In genomic region chr9:16079292-16079691, GRCm38 (mm10) we compare ENCODE assay signal across 22 mouse cellular contexts.
A peak's percentile ranks its signal among the peaks of the same experiment; 100 is the strongest.
DNase-seq lines count a peak whose midpoint lies in the region; ATAC-seq lines count a peak whose summit lies in the region.
"Had no signal": no experiment of that assay in that cellular context is flagged by ENCODE, and none has a peak within 500 bp of the region (broad histone marks: within the 10 kb centered on the region; RNA-seq: fewer than 3 reads in every experiment).

No protein-coding gene starts in this region.

- H3K27ac ChIP-seq in hindbrain, embryonic 12.5 days, result peak overlapping the region; percentile 55
- no peak overlapping the region for H3K27ac ChIP-seq in hindbrain, embryonic 13.5 days
- no peak overlapping the region; the same call in 1 of the 2 replicates for H3K27ac ChIP-seq in midbrain, embryonic 11.5 days (ENCODE audit: low read depth, low read length)
- H3K27ac ChIP-seq in midbrain, embryonic 10.5 days (replicated peaks), result no peak overlapping the region
- H3K27ac ChIP-seq in neural tube, embryonic 13.5 days (replicated peaks), result peak overlapping the region; percentile 42; the same call in 1 of the 2 replicates
- H3K27ac ChIP-seq: embryonic facial prominence, embryonic 13.5 days; forebrain, embryonic 12.5 days; gastrocnemius, adult 2 months; heart, embryonic 13.5 days had no signal

- H3K4me1 ChIP-seq in hindbrain, embryonic 12.5 days, result peaks cover 7% of the 10 kb centered on the region
- peaks cover 17% of the 10 kb centered on the region for H3K4me1 ChIP-seq in hindbrain, embryonic 13.5 days (replicated peaks)
- H3K4me1 ChIP-seq in midbrain, embryonic 11.5 days (ENCODE audit: control insufficient read depth, insufficient read depth, low read length), result peaks cover 9% of the 10 kb centered on the region
- H3K4me1 ChIP-seq in midbrain, embryonic 10.5 days, result peaks cover 22% of the 10 kb centered on the region
- H3K4me1 ChIP-seq in neural tube, embryonic 13.5 days (replicated peaks), result peaks cover 23% of the 10 kb centered on the region
- H3K4me1 ChIP-seq: embryonic facial prominence, embryonic 13.5 days had no signal

- H3K4me2 ChIP-seq in hindbrain, embryonic 12.5 days (replicated peaks), result no peak overlapping the region
- no peak overlapping the region for H3K4me2 ChIP-seq in hindbrain, embryonic 13.5 days
- H3K4me2 ChIP-seq in midbrain, embryonic 11.5 days, result no peak overlapping the region
- H3K4me2 ChIP-seq in neural tube, embryonic 13.5 days, result no peak overlapping the region
- H3K4me2 ChIP-seq: embryonic facial prominence, embryonic 13.5 days; forebrain, embryonic 12.5 days; heart, embryonic 13.5 days had no signal

- H3K9ac ChIP-seq in hindbrain, embryonic 12.5 days, result no peak overlapping the region
- no peak overlapping the region for H3K9ac ChIP-seq in hindbrain, embryonic 13.5 days
- no peak overlapping the region for H3K9ac ChIP-seq in midbrain, embryonic 11.5 days (ENCODE audit: low read length)
- H3K9ac ChIP-seq in neural tube, embryonic 13.5 days, result no peak overlapping the region
- H3K9ac ChIP-seq: embryonic facial prominence, embryonic 13.5 days; forebrain, embryonic 12.5 days; heart, embryonic 13.5 days had no signal

- H3K36me3 ChIP-seq in hindbrain, embryonic 12.5 days, result no peaks in the 10 kb centered on the region
- H3K36me3 ChIP-seq in hindbrain, embryonic 13.5 days, result no peaks in the 10 kb centered on the region
- H3K36me3 ChIP-seq in midbrain, embryonic 11.5 days (ENCODE audit: control insufficient read depth, insufficient read depth, low read length), result no peaks in the 10 kb centered on the region
- no peaks in the 10 kb centered on the region for H3K36me3 ChIP-seq in midbrain, embryonic 10.5 days
- no peaks in the 10 kb centered on the region for H3K36me3 ChIP-seq in neural tube, embryonic 13.5 days
- H3K36me3 ChIP-seq: embryonic facial prominence, embryonic 13.5 days; forebrain, embryonic 12.5 days; G1E; heart, embryonic 13.5 days had no signal

- peak; percentile 13 to 14 for DNase-seq in cerebellum, postnatal 10 days
- no peak for DNase-seq in cerebellum, adult 8-10 months
- peak; percentile 84 for DNase-seq in midbrain, embryonic 11.5 days (ENCODE audit: low spot score, missing footprints)
- no peak for DNase-seq in midbrain, embryonic 10.5 days (ENCODE audit: low spot score)
- DNase-seq in neural tube, embryonic 10.5 days (ENCODE audit: extremely low spot score, low spot score), result no peak
- DNase-seq: adrenal gland, adult 8-10 months; adrenal gland, postnatal 36 days; B cell, adult 2 months; cerebellum, adult 11 months; cerebellum, adult 9-10 months; cerebellum, postnatal 36 days; gastrocnemius, adult 2 months; gastrocnemius, postnatal 25 days; heart, postnatal 4 days had no signal

- no peak overlapping the region for H3K4me3 ChIP-seq in hindbrain, embryonic 12.5 days
- H3K4me3 ChIP-seq in hindbrain, embryonic 13.5 days, result no peak overlapping the region
- H3K4me3 ChIP-seq in midbrain, embryonic 11.5 days (ENCODE audit: low read depth, low read length), result no peak overlapping the region
- H3K4me3 ChIP-seq in midbrain, embryonic 10.5 days, result no peak overlapping the region
- H3K4me3 ChIP-seq in neural tube, embryonic 13.5 days, result no peak overlapping the region
- H3K4me3 ChIP-seq: embryonic facial prominence, embryonic 13.5 days; forebrain, embryonic 12.5 days; gastrocnemius, adult 2 months; heart, embryonic 13.5 days had no signal

- H3K9me3 ChIP-seq in hindbrain, embryonic 12.5 days (replicated peaks), result no peaks in the 10 kb centered on the region
- no peaks in the 10 kb centered on the region for H3K9me3 ChIP-seq in hindbrain, embryonic 13.5 days
- H3K9me3 ChIP-seq in midbrain, embryonic 11.5 days (ENCODE audit: control insufficient read depth, low read length), result no peaks in the 10 kb centered on the region
- H3K9me3 ChIP-seq in midbrain, embryonic 10.5 days (replicated peaks), result no peaks in the 10 kb centered on the region
- H3K9me3 ChIP-seq in neural tube, embryonic 13.5 days, result no peaks in the 10 kb centered on the region
- H3K9me3 ChIP-seq: embryonic facial prominence, embryonic 13.5 days; forebrain, embryonic 12.5 days; G1E; heart, embryonic 13.5 days had no signal

- no peak for ATAC-seq in hindbrain, embryonic 12.5 days (ENCODE audit: low FRiP score)
- ATAC-seq in hindbrain, embryonic 13.5 days (ENCODE audit: low FRiP score), result no peak
- ATAC-seq in midbrain, embryonic 11.5 days (ENCODE audit: low FRiP score), result no peak
- no peak for ATAC-seq in neural tube, embryonic 13.5 days (ENCODE audit: low read depth)
- ATAC-seq: CD4-positive, CD25-positive, alpha-beta regulatory T cell, adult 4 months had no signal

- WGBS in hindbrain, embryonic 12.5 days, result 20% methylated on average over 2 of the region's 2 CpGs
- WGBS in hindbrain, embryonic 13.5 days, result 19% methylated on average over 2 of the region's 2 CpGs
- WGBS in midbrain, embryonic 11.5 days, result 38% methylated on average over 2 of the region's 2 CpGs
- 66% methylated on average over 2 of the region's 2 CpGs for WGBS in midbrain, embryonic 10.5 days
- 14% methylated on average over 2 of the region's 2 CpGs for WGBS in neural tube, embryonic 13.5 days

- no peaks in the 10 kb centered on the region for H3K27me3 ChIP-seq in hindbrain, embryonic 12.5 days
- H3K27me3 ChIP-seq in hindbrain, embryonic 13.5 days, result no peaks in the 10 kb centered on the region
- H3K27me3 ChIP-seq in midbrain, embryonic 11.5 days (ENCODE audit: control insufficient read depth, insufficient read depth, low read length), result no peaks in the 10 kb centered on the region
- peaks cover 4% of the 10 kb centered on the region; the same call in 1 of the 2 replicates for H3K27me3 ChIP-seq in midbrain, embryonic 10.5 days (ENCODE audit: low read depth, poor library complexity, severe bottlenecking)
- no peaks in the 10 kb centered on the region for H3K27me3 ChIP-seq in neural tube, embryonic 13.5 days
- H3K27me3 ChIP-seq: embryonic facial prominence, embryonic 13.5 days; heart, embryonic 13.5 days had no signal

Comparison
In these comparisons a context has a peak if more than half of its experiments do, and no peak if none do; other contexts are left out.
1. DNase-seq: peak in cerebellum, postnatal 10 days (2 of 2) and midbrain, embryonic 11.5 days (single experiment); none in cerebellum, adult 8-10 months (single experiment), midbrain, embryonic 10.5 days (single experiment) and neural tube, embryonic 10.5 days (single experiment).
2. H3K27ac ChIP-seq: peak in hindbrain, embryonic 12.5 days (single experiment) and neural tube, embryonic 13.5 days (single experiment); none in hindbrain, embryonic 13.5 days (single experiment), midbrain, embryonic 11.5 days (single experiment) and midbrain, embryonic 10.5 days (single experiment).